Mouse (Mus musculus) urinary bladder, adult 18-20 months (tissue): Measurements from ENCODE around the gene Wasf1.

ENCODE experiments used
- DNase-seq, 2 experiments: peaks; one replicate each; pipeline ENCODE4 v3.0.0; 2022; ENCODE audit warnings: low spot score in 2 of 2, mixed read lengths in 2 of 2

The Wasf1 gene

DNA sequence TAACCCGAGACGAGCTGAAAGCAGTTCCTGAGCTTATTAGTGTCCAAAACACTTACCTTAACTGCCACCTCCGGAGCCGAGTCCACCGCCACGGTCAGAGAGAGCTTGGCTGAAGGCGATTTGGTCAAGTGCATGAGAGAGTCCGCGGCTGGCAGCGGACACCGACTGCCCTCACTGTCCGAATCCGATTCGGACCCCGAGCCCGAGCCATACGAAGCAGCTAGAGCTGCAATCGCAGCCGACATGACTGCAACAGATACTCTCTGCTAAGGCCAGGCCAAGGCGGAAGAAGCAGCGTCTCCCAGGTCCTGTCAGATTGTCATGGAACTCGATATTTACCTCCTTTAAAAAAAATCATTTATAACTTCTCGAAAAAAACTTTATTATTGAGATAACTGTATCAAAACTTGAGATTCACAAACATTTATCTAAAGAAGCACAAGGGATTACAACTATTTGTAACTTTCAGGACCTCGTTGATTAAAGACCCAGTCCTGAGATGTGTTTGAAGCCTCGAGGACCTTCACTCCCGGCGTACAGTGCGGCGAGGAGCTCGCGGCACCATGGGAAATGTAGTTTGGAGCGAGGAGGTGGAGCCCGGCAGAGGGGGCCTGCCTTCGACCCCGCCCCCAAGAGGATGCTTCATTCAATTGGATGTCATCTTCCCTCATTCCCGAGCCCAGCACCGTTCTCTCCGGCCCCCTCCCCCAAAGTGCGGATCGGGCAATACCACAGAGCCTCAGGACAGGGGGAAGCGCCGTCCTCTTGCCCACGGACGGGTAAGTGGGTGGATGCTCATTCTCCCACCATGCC lies at the start of gene Wasf1, which contains the start of gene Cdc40:
TSS of gene Wasf1 (plus strand) at position 645 of the 813 bp plus-strand sequence.
TSS of gene Cdc40 (minus strand) at position 481 of the 813 bp plus-strand sequence.
- peak; percentile 84 to 90 for DNase-seq

DNA sequence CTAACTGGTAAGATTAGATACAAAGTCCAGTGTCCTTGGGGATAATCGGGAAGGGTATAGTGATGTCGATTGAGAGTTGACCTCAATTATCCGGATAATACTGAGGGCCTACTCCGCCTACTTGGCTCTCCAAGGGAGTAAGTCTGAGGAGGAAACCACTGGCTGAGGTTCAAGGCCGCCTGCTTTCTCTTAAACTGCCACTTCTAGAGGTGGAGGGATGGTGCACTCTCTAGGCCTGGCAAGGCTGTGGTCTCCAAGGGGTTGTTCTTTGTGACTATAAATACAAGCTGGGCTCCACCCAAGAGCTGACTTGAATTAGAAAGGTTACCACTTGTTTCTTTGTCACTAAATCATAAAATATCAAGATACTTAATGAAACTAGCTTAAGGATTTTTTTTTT lies 43.2 kb upstream of the Wasf1 start:
- DNase-seq: peak in 1 of 2 experiments; percentile 9

DNA sequence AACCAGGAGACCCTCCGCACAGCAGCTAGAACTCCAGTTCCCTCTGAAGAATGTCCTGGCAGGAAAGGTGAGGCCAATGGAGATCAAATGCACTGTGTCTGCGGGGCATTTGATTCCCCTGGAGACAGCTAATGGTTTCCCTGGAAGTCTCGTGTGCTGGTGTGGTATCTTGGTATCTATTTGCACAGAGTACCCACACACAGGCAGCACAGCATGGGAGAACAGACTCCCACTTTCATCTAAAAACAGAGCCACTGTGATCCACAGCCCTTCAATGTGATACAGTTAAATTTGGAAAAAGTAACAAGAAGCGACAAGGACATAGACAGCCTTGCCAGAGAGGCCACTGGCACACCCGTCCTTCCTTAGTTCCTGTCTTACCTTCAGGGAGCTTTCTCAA lies 39.4 kb upstream of the Wasf1 start:
- no peak for DNase-seq

DNA sequence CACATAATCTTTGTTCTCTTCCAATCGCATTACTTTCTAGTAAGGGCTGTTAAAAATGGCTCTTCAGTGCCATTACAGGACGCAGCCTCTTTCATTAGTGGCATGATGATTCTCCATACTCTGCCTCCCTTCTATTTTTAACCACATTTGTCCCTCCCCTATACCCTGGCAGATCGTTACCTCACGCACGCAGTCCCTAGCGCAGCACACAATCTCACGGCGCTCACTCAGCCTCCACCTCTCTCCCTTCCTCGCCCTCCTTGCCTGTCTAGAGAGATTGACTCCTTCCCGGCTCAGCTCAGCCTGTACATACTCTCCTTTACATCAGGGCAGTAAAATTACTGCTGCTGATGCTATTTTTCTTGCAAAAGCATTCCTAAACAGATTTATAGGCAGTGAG lies 38.7 kb upstream of the Wasf1 start:
- DNase-seq: no peak

DNA sequence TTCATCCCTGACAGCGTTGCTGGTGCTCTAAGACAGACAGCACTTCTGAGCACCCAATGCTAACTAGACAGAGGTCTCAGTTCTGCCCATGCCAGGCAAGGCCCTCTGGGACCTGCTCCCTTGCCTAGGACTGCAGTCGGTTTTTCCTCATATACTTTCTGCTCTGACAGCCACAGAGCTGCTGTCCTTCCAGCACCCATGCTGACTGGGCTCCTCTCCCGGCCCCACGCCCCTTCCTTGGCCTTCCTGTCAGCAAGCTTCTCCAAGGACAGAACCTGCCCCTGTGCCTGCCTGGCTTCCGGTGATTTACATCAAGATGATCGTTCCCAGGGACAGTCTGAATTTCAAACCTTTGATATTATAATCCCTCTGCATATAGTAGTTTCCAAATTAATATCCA lies 37.6 kb upstream of the Wasf1 start:
- DNase-seq: no peak

DNA sequence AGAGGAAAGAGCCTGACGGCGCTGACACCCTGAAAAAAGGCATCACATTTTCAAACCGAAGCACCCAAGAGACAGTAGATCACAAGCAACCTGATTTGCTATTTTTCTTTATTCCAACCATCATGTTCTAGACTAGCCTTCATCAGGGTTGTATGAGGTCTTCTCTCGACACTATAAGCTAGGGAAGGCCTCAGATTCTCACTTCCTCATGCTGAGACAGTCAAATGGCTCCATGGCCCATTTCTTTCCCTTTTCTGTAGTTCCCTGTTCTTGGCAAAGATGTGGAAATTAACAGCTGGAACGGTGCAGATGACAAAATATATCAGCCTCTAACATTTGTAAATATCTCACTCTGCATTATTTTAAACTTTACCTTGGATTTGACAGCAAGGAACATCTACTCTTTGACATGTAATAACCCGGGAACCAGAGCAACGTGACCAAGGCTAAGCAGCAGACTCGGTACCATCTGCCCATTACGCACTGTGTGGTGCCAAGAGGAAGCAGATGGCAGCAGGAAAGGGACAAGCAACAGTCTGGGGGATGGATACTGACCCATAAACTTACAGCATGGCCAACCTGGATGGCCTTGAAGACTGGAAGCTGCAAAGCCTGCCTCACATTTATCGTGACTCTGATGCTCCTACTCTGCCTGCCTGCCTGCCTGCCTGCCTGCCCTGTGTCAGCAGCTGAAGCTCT lies 36.0 kb upstream of the Wasf1 start:
- no peak for DNase-seq

DNA sequence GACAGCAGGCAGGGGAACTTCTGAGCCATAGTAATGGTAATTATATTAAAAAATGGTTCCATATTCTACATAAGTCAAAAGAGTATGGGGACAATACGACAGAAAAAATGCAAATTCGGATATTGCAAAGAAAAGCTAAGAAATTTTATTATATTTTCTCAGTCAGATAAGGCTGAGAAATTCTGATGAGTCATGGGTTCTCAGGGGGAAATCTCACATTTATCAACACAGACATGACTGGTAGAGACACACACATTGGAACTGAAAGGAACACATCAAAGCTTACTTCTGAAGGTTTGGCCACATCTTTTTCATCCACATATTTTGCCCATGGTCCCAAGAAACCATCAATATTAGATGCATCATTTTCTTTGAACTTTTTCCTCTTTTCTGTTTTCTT lies 32.6 kb upstream of the Wasf1 start:
- no peak for DNase-seq

DNA sequence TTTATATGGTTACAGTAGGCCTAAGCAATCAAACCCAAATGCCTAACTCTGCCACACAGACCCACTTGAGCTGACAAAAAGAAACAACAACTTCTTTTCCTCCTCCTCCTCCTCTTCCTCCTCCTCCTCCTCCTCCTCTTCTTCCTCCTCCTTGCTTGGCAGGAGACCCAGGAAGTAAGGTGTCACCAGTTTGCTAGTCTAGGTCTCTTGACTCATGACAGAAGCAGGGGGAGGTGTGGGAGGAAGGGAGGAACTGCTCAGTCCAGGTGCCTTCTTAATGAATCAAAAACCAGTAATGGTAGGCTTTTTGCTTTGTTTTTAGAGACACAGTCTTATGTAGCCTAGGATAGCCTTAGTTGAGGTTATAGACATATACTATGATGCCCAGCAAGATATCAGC lies 32.1 kb upstream of the Wasf1 start:
- no peak for DNase-seq

DNA sequence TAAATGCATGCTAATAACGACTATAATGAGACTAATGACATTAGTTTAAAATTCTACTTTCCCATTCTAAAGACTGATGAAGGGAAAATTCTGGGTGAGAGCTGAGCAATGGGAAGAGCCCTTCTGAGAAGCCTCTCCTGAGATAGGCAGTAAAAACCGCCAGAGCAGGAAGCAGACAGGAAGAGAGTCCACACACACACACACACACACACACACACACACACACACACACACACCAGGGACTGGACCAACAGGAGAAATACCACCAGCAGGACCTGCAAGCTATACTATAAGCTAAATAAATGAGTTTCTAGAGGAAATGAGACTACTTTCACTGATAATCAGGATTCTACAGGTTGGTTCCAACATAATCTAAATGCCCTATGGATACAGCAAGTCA lies 27.7 kb upstream of the Wasf1 start:
- DNase-seq: no peak

DNA sequence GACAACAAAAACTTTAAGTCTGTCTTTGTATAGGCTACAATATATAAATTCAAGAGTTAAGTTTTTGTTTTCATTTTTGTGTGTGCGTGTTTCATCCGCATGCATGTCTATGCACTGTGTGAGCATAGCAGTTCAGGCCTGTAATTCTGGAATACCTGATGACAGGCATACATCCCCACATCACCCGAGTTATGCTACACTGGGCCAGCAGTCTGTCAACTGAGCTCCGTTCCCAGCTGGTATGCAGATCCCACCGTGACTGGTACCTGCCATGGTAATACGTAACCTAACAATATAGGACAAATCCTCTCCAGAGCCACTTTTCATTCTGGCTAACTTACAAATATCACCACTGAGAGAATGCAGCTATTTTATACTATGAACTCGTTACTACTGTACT lies 26.6 kb upstream of the Wasf1 start:
- no peak for DNase-seq

DNA sequence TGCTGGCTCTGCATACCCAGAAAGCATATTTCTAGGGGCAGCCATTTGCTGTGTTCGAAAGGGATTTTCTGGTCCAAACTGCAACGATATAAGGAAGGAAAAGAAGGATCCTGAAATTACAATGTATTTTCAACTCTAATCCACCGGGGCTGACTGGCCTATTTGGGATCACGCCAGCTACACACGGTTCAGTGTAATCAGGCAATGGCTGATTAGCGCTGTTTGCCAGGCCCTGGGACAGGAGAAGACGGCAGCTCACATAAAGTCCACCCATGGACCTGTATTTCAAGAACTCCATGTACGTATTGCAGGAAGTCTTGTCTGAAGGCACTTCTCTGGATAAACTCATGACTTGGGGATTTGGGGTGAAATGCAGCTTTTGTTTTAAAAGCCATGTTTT lies 25.7 kb upstream of the Wasf1 start:
- no peak for DNase-seq

DNA sequence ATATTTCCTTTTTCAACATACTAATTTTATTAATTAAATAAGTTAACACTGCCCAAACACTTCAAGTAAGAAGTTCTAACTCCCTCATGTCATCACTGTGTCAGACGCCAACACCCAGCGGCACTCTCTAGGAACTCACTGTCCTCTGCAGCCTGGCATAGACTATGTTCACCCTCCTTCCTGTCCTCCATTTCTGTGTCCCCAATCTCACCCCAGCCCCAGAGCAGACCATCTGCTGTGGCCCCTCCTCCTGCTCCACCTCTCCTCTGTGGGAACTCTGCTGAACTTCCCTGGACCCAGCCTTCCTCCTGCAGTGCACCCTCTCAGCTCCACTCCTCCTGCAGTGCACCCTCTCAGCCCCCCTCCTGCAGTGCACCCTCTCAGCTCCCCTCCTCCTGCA lies 15.2 kb upstream of the Wasf1 start:
- no peak for DNase-seq

DNA sequence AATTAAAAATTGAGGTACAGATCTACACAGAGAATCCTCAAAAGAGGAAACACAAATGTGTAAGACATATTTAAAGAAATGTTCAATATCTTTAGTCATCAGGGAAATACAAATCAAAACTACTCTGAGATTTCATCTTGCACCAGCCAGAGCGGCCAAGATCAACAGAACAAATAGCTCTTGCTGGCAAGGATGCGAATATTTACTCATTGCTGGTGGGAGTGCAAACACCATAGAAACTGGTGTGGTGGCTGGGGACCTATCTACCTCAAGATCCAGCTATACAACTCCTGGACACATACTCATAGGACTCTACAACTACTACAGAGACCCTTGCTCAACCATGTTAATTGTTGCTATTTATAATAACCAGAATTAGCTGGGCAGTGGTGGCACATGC lies 12.0 kb upstream of the Wasf1 start:
- DNase-seq: no peak

DNA sequence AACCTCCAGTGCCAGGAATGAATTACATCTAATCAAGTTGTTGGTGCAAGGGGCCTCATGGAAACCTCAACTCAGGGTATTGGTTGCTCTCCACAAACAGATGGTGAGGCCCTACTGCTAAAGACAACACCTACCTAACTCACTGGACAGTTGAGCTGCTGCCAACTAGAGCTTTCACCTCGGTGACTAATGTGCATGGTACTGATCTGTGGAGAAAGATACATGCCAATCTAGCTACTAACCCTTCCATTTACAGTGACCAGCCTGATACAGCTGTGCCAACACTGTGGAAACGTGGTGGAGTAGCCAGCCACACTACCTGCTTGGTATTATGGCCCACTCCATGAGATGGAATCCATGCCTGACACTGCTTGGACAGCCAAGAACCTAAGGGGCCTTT lies 11.2 kb upstream of the Wasf1 start:
- DNase-seq: no peak

DNA sequence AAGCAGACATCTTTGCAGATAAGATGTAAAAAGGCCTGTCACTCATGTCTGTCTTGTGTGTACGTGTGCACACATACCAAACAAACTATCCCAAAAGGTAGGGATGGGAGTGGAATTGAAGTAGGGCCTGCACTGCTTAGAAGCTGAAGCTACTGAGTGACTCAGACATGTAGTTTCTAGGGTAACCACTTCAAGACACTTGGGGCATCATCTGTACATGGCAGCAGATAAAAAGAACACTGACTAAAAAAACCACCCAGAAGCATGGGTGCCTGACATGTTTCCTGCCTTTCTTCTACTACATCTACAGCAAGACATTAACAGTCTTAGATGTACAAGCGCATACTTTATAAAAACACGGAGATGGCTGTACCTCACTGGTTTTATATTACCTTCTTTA lies 5.0 kb upstream of the Wasf1 start:
- DNase-seq: no peak

DNA sequence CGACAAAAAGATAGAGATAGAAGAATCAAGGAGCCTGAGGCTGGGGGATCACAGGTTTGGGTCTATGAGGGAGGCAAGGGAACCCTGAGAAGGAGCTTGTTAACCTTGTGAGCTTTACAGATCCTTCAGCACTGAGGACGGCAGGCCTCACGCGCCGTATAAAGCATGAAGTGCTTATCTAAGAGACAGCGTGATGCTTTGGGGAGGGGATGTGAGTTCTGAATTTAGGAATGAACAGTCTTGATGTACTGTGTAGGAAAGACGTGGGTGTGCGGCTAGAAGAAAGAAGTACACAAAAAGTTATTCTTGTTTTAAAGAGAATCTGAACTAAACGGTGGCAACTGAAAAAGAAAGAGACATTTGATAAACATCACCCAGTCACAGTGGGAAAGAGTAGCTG lies 3.3 kb upstream of the Wasf1 start:
- DNase-seq: no peak

DNA sequence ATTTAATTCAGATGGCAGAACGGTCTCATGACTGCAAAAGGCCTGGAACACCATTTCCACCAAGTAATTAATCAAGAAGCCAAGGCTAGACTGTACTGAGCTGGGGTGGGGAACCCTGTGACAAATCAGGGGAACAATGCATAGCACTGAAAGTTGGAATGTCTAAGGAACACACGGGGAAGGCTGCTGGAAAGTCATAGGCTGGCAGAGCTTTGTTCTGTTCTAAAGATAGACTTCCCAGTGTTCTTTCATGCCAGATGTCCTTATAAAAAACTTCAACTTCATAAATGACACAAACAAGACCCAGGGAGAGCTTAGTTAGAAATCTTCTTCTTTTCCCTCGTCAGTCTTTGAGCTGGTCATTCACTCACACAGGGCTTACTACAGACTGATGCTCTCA lies 2.0 kb upstream of the Wasf1 start:
- DNase-seq: no peak

DNA sequence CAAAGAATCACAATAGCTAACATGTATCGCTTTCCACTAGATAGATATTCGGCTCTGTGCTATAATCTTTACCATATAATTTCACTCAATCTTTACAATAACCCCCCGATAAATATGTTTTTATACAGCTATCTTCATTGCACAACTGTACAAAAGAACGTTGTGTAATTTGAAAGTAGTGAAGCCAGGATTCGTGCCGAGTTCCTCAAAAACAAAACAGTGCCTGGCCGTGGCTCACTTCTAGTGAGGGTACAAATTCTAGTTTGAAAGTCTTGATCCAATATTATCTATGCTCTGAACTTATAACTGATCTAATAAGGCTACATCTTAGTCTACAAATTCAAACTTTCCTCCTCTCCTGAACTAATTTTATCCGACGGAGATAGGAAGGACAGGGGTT lies 942 bp upstream of the Wasf1 start:
- no peak for DNase-seq

DNA sequence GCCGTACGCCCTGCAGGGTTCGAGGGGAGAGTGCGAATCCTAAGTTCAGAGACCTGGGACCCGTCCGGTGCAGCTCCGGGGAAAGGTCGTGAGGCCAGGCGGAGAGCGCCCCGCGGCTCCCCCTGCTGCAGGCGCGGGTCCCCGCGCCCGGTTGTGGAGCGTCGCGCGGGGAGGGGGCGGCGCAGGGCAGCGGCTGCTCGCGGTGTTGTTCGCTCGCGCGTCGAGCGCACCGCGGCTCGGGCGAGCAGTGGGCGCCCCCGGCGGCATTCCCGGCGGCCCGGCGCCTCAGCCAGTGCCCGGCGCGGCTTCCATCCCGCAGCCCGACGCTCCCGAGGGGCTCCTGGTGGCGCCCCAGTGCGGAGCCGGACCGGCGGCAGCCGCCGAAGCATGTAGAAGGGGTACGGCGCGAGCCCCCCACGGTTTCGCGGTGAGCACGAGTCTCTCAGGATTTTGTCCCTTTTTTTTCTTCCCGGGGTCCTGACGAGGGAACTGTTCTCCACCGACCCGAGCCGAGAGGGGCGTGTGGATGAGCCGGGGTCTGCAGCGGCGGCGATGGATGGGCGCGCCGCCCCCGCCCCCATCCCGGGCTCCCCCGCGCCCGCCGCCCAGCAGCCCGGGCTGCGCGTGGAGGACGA lies 486 bp downstream of the Wasf1 start:
- DNase-seq: peak in 1 of 2 experiments; percentile 18

DNA sequence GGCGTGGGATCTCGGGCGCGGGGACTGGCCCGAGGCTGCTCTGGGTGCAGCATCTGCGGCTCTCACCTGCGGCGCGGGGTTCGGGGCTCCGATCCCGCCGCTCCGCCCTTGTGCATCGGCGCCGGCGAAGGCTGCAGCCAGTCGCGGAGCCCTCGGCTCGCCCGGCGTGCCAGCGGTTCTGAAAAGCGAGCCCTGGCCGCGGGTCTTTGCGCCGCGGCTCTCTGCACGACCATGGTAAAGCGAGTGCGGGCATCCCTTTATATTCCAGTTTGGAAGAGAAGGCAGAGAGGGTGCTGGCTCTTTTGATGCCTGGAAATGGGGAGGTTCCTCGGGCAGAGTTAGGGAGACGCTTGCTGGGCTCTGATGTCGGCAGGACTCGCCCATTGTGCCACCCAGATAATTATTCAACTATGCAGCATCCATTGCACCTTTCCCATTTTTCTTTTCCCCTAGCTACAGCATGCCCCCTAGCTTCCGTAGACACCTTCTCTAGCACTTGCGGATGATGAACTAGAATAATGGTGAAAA lies 1.1 kb downstream of the Wasf1 start:
- DNase-seq: peak in 1 of 2 experiments; percentile 43

DNA sequence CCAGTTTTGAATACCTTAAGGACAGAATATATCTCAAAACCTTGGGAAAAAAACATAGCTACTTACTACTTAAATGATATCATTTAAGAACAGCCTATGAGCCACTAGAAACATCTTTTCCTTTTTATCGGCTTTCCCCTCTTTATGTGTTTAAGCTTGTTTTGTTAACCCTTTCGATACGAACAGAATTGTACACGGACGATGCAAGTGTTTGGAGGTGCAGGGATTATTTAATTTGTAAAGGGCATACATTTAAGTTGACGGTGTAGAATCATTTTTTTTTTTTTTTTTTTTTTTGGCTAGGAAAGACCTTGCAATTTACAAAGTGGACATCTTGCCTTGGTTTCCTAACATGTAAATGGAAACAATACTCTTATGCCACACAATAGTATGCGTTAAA lies 2.2 kb downstream of the Wasf1 start:
- DNase-seq: no peak

DNA sequence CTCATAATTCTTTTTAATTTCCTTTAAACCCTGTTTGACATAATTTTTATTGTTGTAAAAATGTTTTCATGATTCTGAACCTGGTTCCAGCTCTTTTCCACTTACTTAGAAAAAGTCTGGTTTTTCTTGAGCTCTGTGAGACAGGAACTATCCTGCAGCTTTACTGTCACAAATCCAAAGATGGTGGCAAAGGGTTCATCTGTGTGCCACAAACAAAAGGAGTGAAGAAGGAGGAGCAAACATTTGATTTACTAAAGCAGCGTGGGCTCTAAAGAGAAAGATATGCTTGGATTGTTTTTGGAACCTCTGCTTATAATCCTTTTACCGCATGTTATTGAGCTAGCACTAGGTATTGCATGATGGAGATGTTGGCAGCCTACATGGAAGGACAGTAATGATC lies 4.0 kb downstream of the Wasf1 start:
- DNase-seq: no peak

DNA sequence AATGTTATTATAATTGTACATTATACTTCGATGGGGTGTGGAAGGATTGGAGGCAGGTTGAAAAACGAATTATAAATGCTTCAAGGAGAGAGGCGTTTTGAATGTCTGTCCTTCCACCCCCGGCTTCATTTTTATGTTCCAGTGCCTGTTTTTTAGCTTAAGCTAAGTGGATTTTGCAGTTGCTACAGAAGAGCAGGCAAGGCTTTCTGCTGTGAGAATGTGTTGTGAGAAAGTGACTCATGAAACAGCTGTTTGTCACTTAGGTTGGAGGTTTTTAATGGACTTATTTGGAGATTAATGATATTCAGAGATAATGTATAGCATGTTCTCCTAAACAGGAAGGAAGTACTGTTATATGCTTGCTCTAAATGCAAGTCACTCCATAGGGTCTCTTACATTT lies 5.9 kb downstream of the Wasf1 start:
- DNase-seq: no peak
